9 mouse cellular contexts compared by ENCODE assay signal in genomic region chr4:150035280-150035679, GRCm38 (mm10). TPM values are rescaled to one million over a fixed set of nuclear protein-coding genes. Genes with fewer than 3 reads are reported as not detected.
DNase-seq lines count a peak whose midpoint lies in the region; ATAC-seq and TF ChIP-seq lines count a peak whose summit lies in the region.
"Had no signal": no experiment of that assay in that cellular context is flagged by ENCODE, and none has a peak within 500 bp of the region (broad histone marks: within the 10 kb centered on the region; RNA-seq: fewer than 3 reads in every experiment).

No protein-coding gene starts in this region.

- peaks cover 17% of the 10 kb centered on the region for H3K4me1 ChIP-seq in kidney, embryonic 16.5 days (ENCODE audit: insufficient read depth, low read length)
- peaks cover 35% of the 10 kb centered on the region for H3K4me1 ChIP-seq in limb, embryonic 13.5 days

- H3K36me3 ChIP-seq in kidney, embryonic 16.5 days (ENCODE audit: insufficient read depth, low read length) = no peaks in the 10 kb centered on the region
- no peaks in the 10 kb centered on the region for H3K36me3 ChIP-seq in limb, embryonic 13.5 days
- H3K36me3 ChIP-seq: embryonic facial prominence, embryonic 12.5 days had no signal

- no peak overlapping the region for H3K27ac ChIP-seq in kidney, embryonic 16.5 days (ENCODE audit: low read length)
- H3K27ac ChIP-seq in gastrocnemius, adult 2 months = no peak overlapping the region
- no peak overlapping the region for H3K27ac ChIP-seq in limb, embryonic 13.5 days
- H3K27ac ChIP-seq: embryonic facial prominence, embryonic 12.5 days had no signal

- ATAC-seq in kidney, embryonic 16.5 days (ENCODE audit: low FRiP score, low TSS enrichment) = no peak
- peak; percentile 13; the same call in 1 of the 2 replicates for ATAC-seq in limb, embryonic 13.5 days (ENCODE audit: low FRiP score, low read depth)

- no peak overlapping the region for H3K4me2 ChIP-seq in kidney, embryonic 16.5 days (replicated peaks; ENCODE audit: low read depth, low read length)
- H3K4me2 ChIP-seq in limb, embryonic 13.5 days (replicated peaks) = 0 out of 2 replicates have a peak overlapping the region, but pooled peaks have one; percentile 9
- H3K4me2 ChIP-seq: embryonic facial prominence, embryonic 12.5 days had no signal

- peak; percentile 97 for TF ChIP-seq CTCF in gastrocnemius, adult 2 months (IDR thresholded peaks at IDR 0.05)

- intact Hi-C loops in gastrocnemius, adult 2 months (cut with DNase I) = loop anchor here (1.0 kb wide), 2 partner anchors 38 to 64 kb away; no protein-coding TSS in a partner anchor

- no peaks in the 10 kb centered on the region for H3K9me3 ChIP-seq in kidney, embryonic 16.5 days (ENCODE audit: low read length)
- no peaks in the 10 kb centered on the region for H3K9me3 ChIP-seq in limb, embryonic 13.5 days
- H3K9me3 ChIP-seq: embryonic facial prominence, embryonic 12.5 days had no signal

- DNase-seq in kidney, adult 11 months = peak; percentile 63
- DNase-seq in cerebellum, adult 18-20 months = peak; percentile 89 to 94
- peak; percentile 89 for DNase-seq in gastrocnemius, adult 2 months
- peak; percentile 88 for DNase-seq in kidney, adult 9 months
- peak; percentile 56 for DNase-seq in ovary, adult 18-20 months (ENCODE audit: low spot score)
- peak; percentile 48 to 49 for DNase-seq in thymus, adult 18-20 months

- H3K27me3 ChIP-seq in kidney, embryonic 16.5 days (ENCODE audit: insufficient read depth, low read length) = peaks cover 51% of the 10 kb centered on the region
- peaks cover 55% of the 10 kb centered on the region for H3K27me3 ChIP-seq in limb, embryonic 13.5 days

- no peak overlapping the region for H3K9ac ChIP-seq in kidney, embryonic 16.5 days (replicated peaks; ENCODE audit: low read length)
- no peak overlapping the region for H3K9ac ChIP-seq in limb, embryonic 13.5 days
- H3K9ac ChIP-seq: embryonic facial prominence, embryonic 12.5 days had no signal

- WGBS in kidney, embryonic 16.5 days = 9% methylated on average over 10 of the region's 10 CpGs
- WGBS in limb, embryonic 13.5 days = 6% methylated on average over 10 of the region's 10 CpGs

- H3K4me3 ChIP-seq in kidney, embryonic 16.5 days (ENCODE audit: low read length) = no peak overlapping the region
- no peak overlapping the region for H3K4me3 ChIP-seq in gastrocnemius, adult 2 months
- H3K4me3 ChIP-seq in limb, embryonic 13.5 days = no peak overlapping the region
- H3K4me3 ChIP-seq: embryonic facial prominence, embryonic 12.5 days had no signal

RNA-seq across cellular contexts. Expression of gene H6pd, which starts 26.5 kb away (rescaled TPM):
- polyA plus RNA-seq in kidney, embryonic 16.5 days (2015; fragmentation: Nextera tagmentation; extraction: Ambion mirVana) = 22.8 and 24.7 TPM in 2 replicates
- total RNA-seq in gastrocnemius, adult 2 months (2021) = 100 to 1,000 TPM in 1 of 2 experiments, 10 to 100 TPM in 1; 41.6 to 104 TPM
- polyA plus RNA-seq in limb, embryonic 13.5 days (2015; fragmentation: Nextera tagmentation; extraction: Ambion mirVana) = 11.1 and 11.2 TPM in 2 replicates

RNA-seq across cellular contexts. Expression of gene Gpr157, which starts 51.9 kb away (rescaled TPM):
- polyA plus RNA-seq in kidney, embryonic 16.5 days (2015; fragmentation: Nextera tagmentation; extraction: Ambion mirVana) = 0.40 and 0.51 TPM in 2 replicates
- total RNA-seq in gastrocnemius, adult 2 months (2021) = 10 to 100 TPM; 41.7 to 51.3 TPM
- 1.2 TPM in 2 replicates for polyA plus RNA-seq in limb, embryonic 13.5 days (2015; fragmentation: Nextera tagmentation; extraction: Ambion mirVana)
